Mouse (Mus musculus) midbrain, embryonic 15.5 days (tissue): Measurements from ENCODE around the gene Gadl1. TPM values are rescaled to one million over a fixed set of nuclear protein-coding genes. Genes with fewer than 3 reads are reported as not detected.
"Not testable (repeated sequence)": the region's sequence is repeated elsewhere in the genome, so short reads cannot be mapped to it uniquely, and the experiment has no call there.

Experiments
- ATAC-seq: fragments of 200-750 bp; cut with Nextera tagmentation; replicated peaks from 2 replicates; pipeline ENCODE4 v1.8.0; 2017; ENCODE audit warnings: moderate TSS enrichment
- H3K27ac ChIP-seq: fragments of 300-500 bp; sonication (generic); 2 replicates; pipeline ENCODE4 v1.5.1; 2015; ENCODE audit warnings: mild to moderate bottlenecking, inconsistent platforms
- H3K27me3 ChIP-seq: fragments of 300-500 bp; sonication (generic); replicated peaks from 2 replicates; pipeline ENCODE4 v1.6.1; 2015; ENCODE audit warnings: inconsistent platforms
- H3K36me3 ChIP-seq: fragments of 300-500 bp; sonication (generic); replicated peaks from 2 replicates; pipeline ENCODE4 v1.6.1; 2015; ENCODE audit warnings: inconsistent platforms
- H3K4me1 ChIP-seq: fragments of 300-500 bp; sonication (generic); 2 replicates; pipeline ENCODE4 v1.6.1; 2015; ENCODE audit warnings: inconsistent platforms
- H3K4me2 ChIP-seq: fragments of 300-500 bp; sonication (generic); 2 replicates; pipeline ENCODE4 v1.6.1; 2015; ENCODE audit warnings: inconsistent platforms, mild to moderate bottlenecking, moderate library complexity
- H3K4me3 ChIP-seq: fragments of 300-500 bp; sonication (generic); 2 replicates; pipeline ENCODE4 v1.5.1; 2015; ENCODE audit warnings: mild to moderate bottlenecking, inconsistent platforms
- H3K9ac ChIP-seq: fragments of 300-500 bp; sonication (generic); 2 replicates; pipeline ENCODE4 v1.6.1; 2015; ENCODE audit warnings: mild to moderate bottlenecking, inconsistent platforms
- H3K9me3 ChIP-seq: fragments of 300-500 bp; sonication (generic); 2 replicates; pipeline ENCODE4 v1.6.1; 2016; ENCODE audit warnings: inconsistent platforms
- WGBS: fragments of 180-500 bp; shearing (Covaris S2); methylation state at CpG from one replicate; pipeline ENCODE4 v1.1.7; 2015; ENCODE audit warnings: mixed read lengths; 5-methylcytosine and 5-hydroxymethylcytosine counted together
- polyA plus RNA-seq: library from polyadenylated mRNA; unstranded; fragments of >200 nt; fragmentation: Nextera tagmentation; extraction: Ambion mirVana; gene quantifications from 2 replicates; pipeline ENCODE4 v1.2.1, GENCODE M21; 2015

Gene Gadl1
- polyA plus RNA-seq, 1 experiment from 2014 or later: 0.18 TPM

GRCm38 (mm10) chr9:115995856-115996560 is 86.8 kb downstream of the Gadl1 start:
- H3K27ac ChIP-seq: peak overlapping the region; percentile 46; the same call in 1 of the 2 replicates
- H3K9ac ChIP-seq: no peak overlapping the region
- no peak overlapping the region for H3K4me2 ChIP-seq
- ATAC-seq: no peak
- 71% methylated on average over 23 of the region's 23 CpGs for WGBS
- no peaks in the 10 kb centered on the region for H3K36me3 ChIP-seq
- H3K4me3 ChIP-seq: no peak overlapping the region
- no peaks in the 10 kb centered on the region for H3K9me3 ChIP-seq
- no peaks in the 10 kb centered on the region for H3K27me3 ChIP-seq
- H3K4me1 ChIP-seq: no peaks in the 10 kb centered on the region

GRCm38 (mm10) chr9:115998383-115998782 is 89.1 kb downstream of the Gadl1 start:
- Histone ChIP-seq H3K36me3 (no peaks in the 10 kb centered on the region), H3K27me3 (no peaks in the 10 kb centered on the region), H3K27ac (no peak overlapping the region), H3K4me2 (no peak overlapping the region), H3K9ac (no peak overlapping the region), H3K4me1 (no peaks in the 10 kb centered on the region), H3K9me3 (no peaks in the 10 kb centered on the region), H3K4me3 (no peak overlapping the region)
- no peak for ATAC-seq
- 71% methylated on average over 4 of the region's 4 CpGs for WGBS

GRCm38 (mm10) chr9:115999361-115999990 is 90.2 kb downstream of the Gadl1 start:
- Histone ChIP-seq H3K9me3 (no peaks in the 10 kb centered on the region), H3K27me3 (no peaks in the 10 kb centered on the region), H3K27ac (no peak overlapping the region), H3K36me3 (no peaks in the 10 kb centered on the region), H3K4me2 (no peak overlapping the region), H3K4me1 (no peaks in the 10 kb centered on the region), H3K4me3 (no peak overlapping the region), H3K9ac (no peak overlapping the region)
- ATAC-seq: no peak
- 83% methylated on average over 8 of the region's 8 CpGs for WGBS

- no peak overlapping the region for H3K9ac ChIP-seq
- no peaks in the 10 kb centered on the region for H3K4me1 ChIP-seq
- H3K4me3 ChIP-seq: no peak overlapping the region
- H3K4me2 ChIP-seq: no peak overlapping the region
- no peaks in the 10 kb centered on the region for H3K36me3 ChIP-seq
- WGBS: 61% methylated on average over 4 of the region's 4 CpGs
- H3K27ac ChIP-seq: no peak overlapping the region
- no peaks in the 10 kb centered on the region for H3K27me3 ChIP-seq
- ATAC-seq: no peak
- H3K9me3 ChIP-seq: no peaks in the 10 kb centered on the region
These were observed 104.7 kb downstream of the Gadl1 start for GRCm38 (mm10) chr9:116013911-116014310.

- H3K36me3 ChIP-seq: no peaks in the 10 kb centered on the region
- H3K4me1 ChIP-seq: no peaks in the 10 kb centered on the region
- no peak overlapping the region for H3K4me2 ChIP-seq
- H3K4me3 ChIP-seq: no peak overlapping the region
- 92% methylated on average over 9 of the region's 9 CpGs for WGBS
- no peak overlapping the region for H3K9ac ChIP-seq
- no peak overlapping the region for H3K27ac ChIP-seq
- H3K9me3 ChIP-seq: no peaks in the 10 kb centered on the region
- no peak for ATAC-seq
- no peaks in the 10 kb centered on the region for H3K27me3 ChIP-seq
These were observed 107.0 kb downstream of the Gadl1 start for GRCm38 (mm10) chr9:116016221-116016620.

DNA sequence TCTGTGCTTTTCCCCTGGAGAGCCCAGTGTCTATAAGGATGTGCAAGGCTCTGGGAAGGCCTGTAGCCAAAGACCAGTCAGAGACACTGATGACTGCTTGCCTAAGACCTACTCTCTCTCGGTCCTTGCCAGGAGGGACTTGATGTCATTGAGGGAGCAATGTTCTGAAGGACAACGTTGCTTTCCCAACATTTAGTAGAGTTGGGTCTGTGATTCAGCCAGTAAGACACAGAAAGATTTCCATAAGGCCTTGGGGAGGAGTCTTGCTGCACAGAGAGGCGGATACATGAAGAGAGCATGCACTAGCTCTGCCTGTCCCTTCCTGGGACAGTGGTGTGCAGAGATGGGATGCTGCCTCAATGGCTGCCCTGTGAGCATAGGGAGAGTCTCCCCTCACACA is 107.8 kb downstream of the Gadl1 start:
- no peak for ATAC-seq
- Histone ChIP-seq H3K9ac (no peak overlapping the region), H3K27ac (no peak overlapping the region), H3K4me3 (no peak overlapping the region), H3K36me3 (no peaks in the 10 kb centered on the region), H3K27me3 (no peaks in the 10 kb centered on the region), H3K9me3 (no peaks in the 10 kb centered on the region), H3K4me2 (no peak overlapping the region), H3K4me1 (no peaks in the 10 kb centered on the region)
- WGBS: 92% methylated on average over 3 of the region's 3 CpGs

GRCm38 (mm10) chr9:116018586-116018985 is 109.3 kb downstream of the Gadl1 start:
- no peak for ATAC-seq
- H3K9ac ChIP-seq: no peak overlapping the region
- H3K9me3 ChIP-seq: no peaks in the 10 kb centered on the region
- no peak overlapping the region for H3K27ac ChIP-seq
- no peaks in the 10 kb centered on the region for H3K4me1 ChIP-seq
- no peak overlapping the region for H3K4me3 ChIP-seq
- H3K27me3 ChIP-seq: no peaks in the 10 kb centered on the region
- no peak overlapping the region for H3K4me2 ChIP-seq
- 94% methylated on average over 7 of the region's 7 CpGs for WGBS
- H3K36me3 ChIP-seq: no peaks in the 10 kb centered on the region

GRCm38 (mm10) chr9:116025371-116025770 is 116.1 kb downstream of the Gadl1 start:
- H3K4me2 ChIP-seq: no peak overlapping the region
- no peak overlapping the region for H3K27ac ChIP-seq
- no peak overlapping the region for H3K4me3 ChIP-seq
- no peaks in the 10 kb centered on the region for H3K4me1 ChIP-seq
- 78% methylated on average over 6 of the region's 6 CpGs for WGBS
- H3K9ac ChIP-seq: no peak overlapping the region
- no peaks in the 10 kb centered on the region for H3K27me3 ChIP-seq
- H3K36me3 ChIP-seq: no peaks in the 10 kb centered on the region
- no peaks in the 10 kb centered on the region for H3K9me3 ChIP-seq
- ATAC-seq: no peak

DNA sequence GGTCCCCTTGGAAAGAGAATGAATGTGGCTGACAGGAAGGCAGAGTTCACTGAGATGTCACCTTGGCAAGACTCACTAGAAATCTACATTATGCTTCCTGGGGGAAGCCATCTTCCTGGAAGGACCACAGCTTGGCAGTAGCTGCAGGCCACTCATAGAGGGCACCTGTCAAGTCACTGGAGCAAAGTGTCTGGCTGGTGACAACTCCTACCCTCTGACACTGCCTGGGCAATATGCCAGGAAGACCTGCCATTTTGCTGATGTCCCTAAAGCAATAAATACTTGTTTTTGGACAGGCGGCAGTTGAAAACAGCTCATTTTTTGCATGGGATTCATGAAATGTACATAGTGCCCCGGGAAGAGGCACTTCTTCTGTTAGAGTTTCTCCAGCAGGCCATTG is 119.8 kb downstream of the Gadl1 start:
- H3K27me3 ChIP-seq: no peaks in the 10 kb centered on the region
- no peak overlapping the region for H3K27ac ChIP-seq
- H3K9me3 ChIP-seq: no peaks in the 10 kb centered on the region
- no peak overlapping the region for H3K4me3 ChIP-seq
- H3K9ac ChIP-seq: no peak overlapping the region
- no peak overlapping the region for H3K4me2 ChIP-seq
- ATAC-seq: no peak
- H3K4me1 ChIP-seq: no peaks in the 10 kb centered on the region
- no peaks in the 10 kb centered on the region for H3K36me3 ChIP-seq
- 94% methylated on average over 2 of the region's 2 CpGs for WGBS

GRCm38 (mm10) chr9:116032711-116033110 is 123.5 kb downstream of the Gadl1 start:
- Histone ChIP-seq H3K4me2 (no peak overlapping the region), H3K27ac (no peak overlapping the region), H3K4me3 (no peak overlapping the region), H3K9ac (no peak overlapping the region), H3K4me1 (no peaks in the 10 kb centered on the region), H3K27me3 (no peaks in the 10 kb centered on the region), H3K36me3 (no peaks in the 10 kb centered on the region), H3K9me3 (no peaks in the 10 kb centered on the region)
- ATAC-seq: no peak
- WGBS: 50% methylated on average over 5 of the region's 5 CpGs

GRCm38 (mm10) chr9:116038275-116038674 is 129.0 kb downstream of the Gadl1 start:
- H3K9me3 ChIP-seq: no peaks in the 10 kb centered on the region
- H3K27me3 ChIP-seq: no peaks in the 10 kb centered on the region
- H3K9ac ChIP-seq: no peak overlapping the region
- H3K4me1 ChIP-seq: peaks cover 6% of the 10 kb centered on the region
- H3K27ac ChIP-seq: no peak overlapping the region
- H3K4me3 ChIP-seq: no peak overlapping the region
- no peaks in the 10 kb centered on the region for H3K36me3 ChIP-seq
- no peak overlapping the region for H3K4me2 ChIP-seq
- ATAC-seq: no peak
- WGBS: 80% methylated on average over 6 of the region's 6 CpGs

DNA sequence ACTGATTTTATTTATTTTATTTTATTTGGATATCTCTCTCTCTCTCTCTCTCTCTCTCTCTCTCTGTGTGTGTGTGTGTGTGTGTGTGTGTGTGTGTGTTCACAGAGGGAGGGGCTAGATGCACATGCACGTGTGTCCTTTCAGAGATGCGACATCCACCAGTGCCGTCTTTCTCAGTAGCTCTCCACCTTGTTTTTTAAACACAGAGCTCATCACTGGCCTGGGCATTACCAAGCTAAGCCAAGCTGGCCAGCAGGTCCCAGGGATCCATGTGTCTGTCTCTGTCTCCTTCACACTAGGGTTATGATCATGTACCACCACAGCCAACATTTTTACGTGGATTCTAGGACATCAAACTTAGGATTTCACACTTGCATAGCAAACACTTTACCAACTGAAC is 130.7 kb downstream of the Gadl1 start:
- WGBS: 84% methylated on average over 4 of the region's 4 CpGs
- no peaks in the 10 kb centered on the region for H3K27me3 ChIP-seq
- H3K9ac ChIP-seq: no peak overlapping the region
- ATAC-seq: no peak
- H3K4me1 ChIP-seq: peaks cover 6% of the 10 kb centered on the region
- H3K4me2 ChIP-seq: no peak overlapping the region
- no peaks in the 10 kb centered on the region for H3K9me3 ChIP-seq
- no peaks in the 10 kb centered on the region for H3K36me3 ChIP-seq
- H3K4me3 ChIP-seq: no peak overlapping the region
- no peak overlapping the region for H3K27ac ChIP-seq

DNA sequence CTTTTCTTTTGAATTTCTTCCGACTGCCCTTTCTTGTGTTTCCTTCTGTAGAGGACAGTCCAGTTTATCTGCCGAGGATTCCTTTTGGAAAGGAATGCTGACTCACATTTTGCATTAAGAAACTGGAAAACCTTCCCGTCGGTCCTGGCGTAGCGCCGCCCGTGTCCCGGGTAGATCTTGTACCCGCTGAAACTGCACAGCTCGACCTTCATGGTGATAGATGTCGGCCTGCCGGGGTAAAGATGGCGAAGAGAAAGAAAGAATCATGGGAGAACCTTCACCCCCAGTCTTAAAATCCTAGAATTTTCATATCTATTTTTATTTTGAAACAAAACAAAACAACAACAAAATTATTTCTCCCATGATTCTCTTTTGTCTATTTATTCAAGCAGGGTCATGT is 131.6 kb downstream of the Gadl1 start:
- WGBS: 92% methylated on average over 14 of the region's 14 CpGs
- H3K4me3 ChIP-seq, H3K4me1 ChIP-seq, H3K36me3 ChIP-seq, H3K27ac ChIP-seq, ATAC-seq, H3K27me3 ChIP-seq, H3K4me2 ChIP-seq, H3K9me3 ChIP-seq, H3K9ac ChIP-seq: not testable (repeated sequence)
